Mouse (Mus musculus): ENCODE results near the gene Speg. TPM values are rescaled to one million over a fixed set of nuclear protein-coding genes. Genes with fewer than 3 reads are reported as not detected.

Speg gene
- polyA plus RNA-seq, 1 experiment from 2014 or later: 44.7 TPM

- no peak overlapping the region for H3K9ac ChIP-seq
- 50% methylated on average over 7 of the region's 7 CpGs for WGBS
Measured at GRCm38 (mm10) chr1:75357261-75357660, 17.8 kb upstream of the Speg start.

GRCm38 (mm10) chr1:75358009-75358408 is 17.1 kb upstream of the Speg start:
- TF ChIP-seq CTCF (IDR thresholded peaks at IDR 0.05; ENCODE audit: low read depth): no peak
- Histone ChIP-seq H3K27ac (ENCODE audit: low read depth) (no peak overlapping the region), H3K36me3 (ENCODE audit: insufficient read depth) (no peaks in the 10 kb centered on the region), H3K27me3 (ENCODE audit: insufficient read depth, low read length) (peaks cover 22% of the 10 kb centered on the region), H3K4me3 (ENCODE audit: low read depth, low read length) (no peak overlapping the region), H3K4me2 (no peak overlapping the region), H3K9ac (no peak overlapping the region), H3K9me3 (ENCODE audit: low read depth, low read length) (no peaks in the 10 kb centered on the region), H3K4me1 (ENCODE audit: insufficient read depth) (peaks cover 8% of the 10 kb centered on the region; the same call in 1 of the 2 replicates)
- ATAC-seq (ENCODE audit: insufficient read depth) (no peak), DNase-seq (no peak)
- 67% methylated on average over 4 of the region's 4 CpGs for WGBS

More at GRCm38 (mm10) chr1:75357261-75357660, 17.8 kb upstream of the Speg start:
- DNase-seq (peak; percentile 84), ATAC-seq (ENCODE audit: insufficient read depth) (no peak)
- TF ChIP-seq CTCF (IDR thresholded peaks at IDR 0.05; ENCODE audit: low read depth): no peak
- Histone ChIP-seq H3K4me2 (no peak overlapping the region), H3K27me3 (ENCODE audit: insufficient read depth, low read length) (peaks cover 22% of the 10 kb centered on the region), H3K4me3 (ENCODE audit: low read depth, low read length) (no peak overlapping the region), H3K9me3 (ENCODE audit: low read depth, low read length) (no peaks in the 10 kb centered on the region), H3K27ac (ENCODE audit: low read depth) (no peak overlapping the region), H3K4me1 (ENCODE audit: insufficient read depth) (peaks cover 8% of the 10 kb centered on the region; the same call in 1 of the 2 replicates), H3K36me3 (ENCODE audit: insufficient read depth) (no peaks in the 10 kb centered on the region)

GRCm38 (mm10) chr1:75359346-75359745 is 15.8 kb upstream of the Speg start:
- no peaks in the 10 kb centered on the region for H3K9me3 ChIP-seq (ENCODE audit: low read depth, low read length)
- no peak overlapping the region for H3K4me3 ChIP-seq (ENCODE audit: low read depth, low read length)
- no peak for TF ChIP-seq CTCF (IDR thresholded peaks at IDR 0.05; ENCODE audit: low read depth)
- peak overlapping the region; percentile 0; the same call in 1 of the 2 replicates for H3K27ac ChIP-seq (ENCODE audit: low read depth)
- no peaks in the 10 kb centered on the region for H3K36me3 ChIP-seq (ENCODE audit: insufficient read depth)
- H3K9ac ChIP-seq: no peak overlapping the region
- DNase-seq (peak; percentile 59), ATAC-seq (ENCODE audit: insufficient read depth) (peak; percentile 38; the same call in 1 of the 2 replicates)
- H3K27me3 ChIP-seq (ENCODE audit: insufficient read depth, low read length): peaks cover 22% of the 10 kb centered on the region
- peaks cover 8% of the 10 kb centered on the region; the same call in 1 of the 2 replicates for H3K4me1 ChIP-seq (ENCODE audit: insufficient read depth)
- 35% methylated on average over 13 of the region's 13 CpGs for WGBS
- no peak overlapping the region for H3K4me2 ChIP-seq

- no peaks in the 10 kb centered on the region for H3K36me3 ChIP-seq (ENCODE audit: insufficient read depth)
- no peaks in the 10 kb centered on the region for H3K9me3 ChIP-seq (ENCODE audit: low read depth, low read length)
- peaks cover 22% of the 10 kb centered on the region for H3K27me3 ChIP-seq (ENCODE audit: insufficient read depth, low read length)
- DNase-seq: peak; percentile 72
- peak; percentile 81 for ATAC-seq (ENCODE audit: insufficient read depth)
- peak within 1 kb of the TSS; percentile 73 for H3K4me2 ChIP-seq
- 1% methylated on average over 78 of the region's 80 CpGs for WGBS
- peak within 1 kb of the TSS; percentile 58; the same call in 1 of the 2 replicates for H3K27ac ChIP-seq (ENCODE audit: low read depth)
- peaks cover 8% of the 10 kb centered on the region; the same call in 1 of the 2 replicates for H3K4me1 ChIP-seq (ENCODE audit: insufficient read depth)
- TF ChIP-seq CTCF (IDR thresholded peaks at IDR 0.05; ENCODE audit: low read depth): no peak
- peak within 1 kb of the TSS; percentile 40 for H3K4me3 ChIP-seq (ENCODE audit: low read depth, low read length)
- peak within 1 kb of the TSS; percentile 57 for H3K9ac ChIP-seq
Measured at GRCm38 (mm10) chr1:75360112-75361031, 14.7 kb upstream of the Speg start, which contains the start of gene Des. Gene Des (plus strand): TSS chr1:75360329.

GRCm38 (mm10) chr1:75361123-75361522 is 14.0 kb upstream of the Speg start:
- no peaks in the 10 kb centered on the region for H3K36me3 ChIP-seq (ENCODE audit: insufficient read depth)
- H3K4me3 ChIP-seq (ENCODE audit: low read depth, low read length): peak overlapping the region; percentile 40
- TF ChIP-seq CTCF (IDR thresholded peaks at IDR 0.05; ENCODE audit: low read depth): no peak
- H3K27me3 ChIP-seq (ENCODE audit: insufficient read depth, low read length): peaks cover 22% of the 10 kb centered on the region
- WGBS: 44% methylated on average over 4 of the region's 4 CpGs
- no peak for DNase-seq
- no peak overlapping the region; the same call in 1 of the 2 replicates for H3K27ac ChIP-seq (ENCODE audit: low read depth)
- H3K4me2 ChIP-seq: peak overlapping the region; percentile 73
- H3K9me3 ChIP-seq (ENCODE audit: low read depth, low read length): no peaks in the 10 kb centered on the region
- ATAC-seq (ENCODE audit: insufficient read depth): no peak
- peak overlapping the region; percentile 57 for H3K9ac ChIP-seq
- H3K4me1 ChIP-seq (ENCODE audit: insufficient read depth): peaks cover 8% of the 10 kb centered on the region; the same call in 1 of the 2 replicates

GRCm38 (mm10) chr1:75361750-75362149 is 13.3 kb upstream of the Speg start:
- Histone ChIP-seq H3K4me1 (ENCODE audit: insufficient read depth) (peaks cover 8% of the 10 kb centered on the region; the same call in 1 of the 2 replicates), H3K27me3 (ENCODE audit: insufficient read depth, low read length) (peaks cover 22% of the 10 kb centered on the region), H3K4me2 (peak overlapping the region; percentile 73; the same call in 1 of the 2 replicates), H3K9me3 (ENCODE audit: low read depth, low read length) (no peaks in the 10 kb centered on the region), H3K9ac (no peak overlapping the region), H3K4me3 (ENCODE audit: low read depth, low read length) (peak overlapping the region; percentile 40; the same call in 1 of the 2 replicates), H3K27ac (ENCODE audit: low read depth) (no peak overlapping the region), H3K36me3 (ENCODE audit: insufficient read depth) (no peaks in the 10 kb centered on the region)
- ATAC-seq (ENCODE audit: insufficient read depth): no peak
- 23% methylated on average over 4 of the region's 4 CpGs for WGBS
- peak; percentile 60 for DNase-seq
- no peak for TF ChIP-seq CTCF (IDR thresholded peaks at IDR 0.05; ENCODE audit: low read depth)

GRCm38 (mm10) chr1:75363868-75364267 is 11.2 kb upstream of the Speg start:
- Histone ChIP-seq H3K27me3 (ENCODE audit: insufficient read depth, low read length) (peaks cover 20% of the 10 kb centered on the region), H3K4me3 (ENCODE audit: low read depth, low read length) (no peak overlapping the region), H3K9me3 (ENCODE audit: low read depth, low read length) (no peaks in the 10 kb centered on the region), H3K27ac (ENCODE audit: low read depth) (no peak overlapping the region), H3K9ac (no peak overlapping the region), H3K4me2 (no peak overlapping the region), H3K4me1 (ENCODE audit: insufficient read depth) (peaks cover 8% of the 10 kb centered on the region; the same call in 1 of the 2 replicates), H3K36me3 (ENCODE audit: insufficient read depth) (no peaks in the 10 kb centered on the region)
- no peak for TF ChIP-seq CTCF (IDR thresholded peaks at IDR 0.05; ENCODE audit: low read depth)
- 75% methylated on average over 3 of the region's 3 CpGs for WGBS
- DNase-seq: no peak
- no peak for ATAC-seq (ENCODE audit: insufficient read depth)

All from lung, embryonic 14.5 days (tissue).